In the genomic region with DNA sequence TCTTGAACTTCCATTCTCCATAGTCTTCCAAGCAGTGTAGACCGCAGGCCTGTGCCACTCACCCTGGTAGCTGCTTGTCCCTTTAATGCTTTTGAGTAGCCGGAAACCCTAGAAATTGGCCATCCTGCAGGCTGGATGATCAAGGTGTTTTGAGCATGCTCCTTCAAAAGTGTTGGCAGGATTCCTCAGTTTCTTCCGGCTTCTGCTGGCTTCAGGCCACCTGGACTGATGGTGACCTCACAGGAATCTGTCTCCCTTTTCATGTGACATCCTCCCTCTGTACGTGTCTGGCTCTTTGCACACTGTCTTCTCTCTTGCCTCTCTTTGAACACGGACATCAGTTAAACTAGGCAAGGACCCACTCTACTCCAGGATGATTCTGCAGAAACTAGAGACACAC, we compare ENCODE assay signal across 11 mouse cellular contexts. TPM values are rescaled to one million over a fixed set of nuclear protein-coding genes. Genes with fewer than 3 reads are reported as not detected.
DNase-seq lines count a peak whose midpoint lies in the region; ATAC-seq lines count a peak whose summit lies in the region.
"Had no signal": no experiment of that assay in that cellular context is flagged by ENCODE, and none has a peak within 500 bp of the region (broad histone marks: within the 10 kb centered on the region; RNA-seq: fewer than 3 reads in every experiment).

No protein-coding gene starts in this region.

- ATAC-seq in megakaryocyte progenitor cell, adult 5-6 weeks (replicated peaks; ENCODE audit: poor library complexity) = no peak
- no peak for ATAC-seq in monocyte, adult 5-6 weeks (replicated peaks; ENCODE audit: insufficient number of reproducible peaks, low FRiP score, low TSS enrichment, poor library complexity, severe bottlenecking)
- ATAC-seq: lung, postnatal 0 days; midbrain, embryonic 13.5 days had no signal

- peak; percentile 25 for DNase-seq in gastrocnemius, postnatal 10 days
- no peak for DNase-seq in gastrocnemius, postnatal 25 days
- peak; percentile 42 for DNase-seq in lung, postnatal 10 days
- DNase-seq in lung, postnatal 14 days = no peak
- peak; percentile 36 to 47 for DNase-seq in heart, postnatal 14 days
- DNase-seq in adipocyte (ENCODE audit: low spot score) = no peak
- DNase-seq: thymus, postnatal 14 days had no signal

- intact Hi-C loops in heart, postnatal 14 days (cut with DNase I) = loop anchor here (5.0 kb wide), 1 partner anchor 52 kb away; no protein-coding TSS in a partner anchor

RNA-seq across cellular contexts. Expression of gene Slc16a6, which starts 26.8 kb away (rescaled TPM):
- total RNA-seq in gastrocnemius, postnatal 10 days (2021) = 10 to 100 TPM; 18.6 to 20.8 TPM
- 10 to 100 TPM in 1 of 2 experiments, 1 to 10 TPM in 1; 7.0 to 11.5 TPM for total RNA-seq in gastrocnemius, postnatal 25 days (2021)
- total RNA-seq in heart, postnatal 14 days (2021) = 1 to 10 TPM; 7.3 to 7.7 TPM
- total RNA-seq in megakaryocyte progenitor cell, adult 5-6 weeks (2015) = 40.0 and 41.6 TPM in 2 replicates
- total RNA-seq in megakaryocyte progenitor cell, adult 5-6 weeks (2017) = 12.6 and 21.3 TPM in 2 replicates
- total RNA-seq in monocyte, adult 5-6 weeks (2017) = 9.1 to 20.3 TPM (median 11.3 TPM) in 3 replicates

RNA-seq across cellular contexts. Expression of gene Arsg, which starts 27.0 kb away (rescaled TPM):
- 10 to 100 TPM in 1 of 2 experiments, 1 to 10 TPM in 1; 9.3 to 12.3 TPM for total RNA-seq in gastrocnemius, postnatal 10 days (2021)
- total RNA-seq in gastrocnemius, postnatal 25 days (2021) = 1 to 10 TPM; 2.6 to 4.7 TPM
- total RNA-seq in heart, postnatal 14 days (2021) = 1 to 10 TPM; 2.7 to 2.8 TPM
- 2.0 and 2.9 TPM in 2 replicates for total RNA-seq in megakaryocyte progenitor cell, adult 5-6 weeks (2015)
- 1.5 and 1.9 TPM in 2 replicates for total RNA-seq in megakaryocyte progenitor cell, adult 5-6 weeks (2017)
- 0.96 to 2.5 TPM (median 1.1 TPM) in 3 replicates for total RNA-seq in monocyte, adult 5-6 weeks (2017)

Comparison
In these comparisons a context has a peak if more than half of its experiments do, and no peak if none do; other contexts are left out.
1. DNase-seq: peak in gastrocnemius, postnatal 10 days (single experiment), lung, postnatal 10 days (single experiment) and heart, postnatal 14 days (2 of 2); none in gastrocnemius, postnatal 25 days (single experiment), lung, postnatal 14 days (single experiment) and adipocyte (single experiment).